Mouse (Mus musculus) liver, embryonic 16.5 days (tissue): Measurements from ENCODE around the gene Has3. TPM values are rescaled to one million over a fixed set of nuclear protein-coding genes. Genes with fewer than 3 reads are reported as not detected.

Experiments used
- ATAC-seq: fragments of 200-750 bp; cut with Nextera tagmentation; 2 replicates; pipeline ENCODE4 v1.8.0; 2017; ENCODE audit warnings: low read depth, mild to moderate bottlenecking, moderate number of reproducible peaks, moderate library complexity
- H3K27ac ChIP-seq: fragments of 300-500 bp; sonication (generic); 2 replicates; pipeline ENCODE4 v1.5.1; 2014; ENCODE audit warnings: mild to moderate bottlenecking, low read length
- H3K27me3 ChIP-seq: fragments of 300-500 bp; sonication (generic); 2 replicates; pipeline ENCODE4 v1.6.1; 2014; ENCODE audit warnings: low read depth, low read length, mixed read lengths; ENCODE audit not compliant: control insufficient read depth, insufficient read depth
- H3K36me3 ChIP-seq: fragments of 300-500 bp; sonication (generic); 2 replicates; pipeline ENCODE4 v1.6.1; 2014; ENCODE audit warnings: mild to moderate bottlenecking; ENCODE audit not compliant: control insufficient read depth, insufficient read depth
- H3K4me1 ChIP-seq: fragments of 300-500 bp; sonication (generic); 2 replicates; pipeline ENCODE4 v1.6.1; 2014; ENCODE audit warnings: low read depth, low read length, mixed read lengths; ENCODE audit not compliant: control insufficient read depth
- H3K4me2 ChIP-seq: fragments of 300-500 bp; sonication (generic); 2 replicates; pipeline ENCODE4 v1.6.1; 2014; ENCODE audit warnings: low read depth, low read length, mixed read lengths
- H3K4me3 ChIP-seq: fragments of 300-500 bp; sonication (generic); 2 replicates; pipeline ENCODE4 v1.5.1; 2014; ENCODE audit warnings: low read depth, mild to moderate bottlenecking, low read length
- H3K9ac ChIP-seq: fragments of 300-500 bp; sonication (generic); 2 replicates; pipeline ENCODE4 v1.6.1; 2014; ENCODE audit warnings: low read depth, low read length
- H3K9me3 ChIP-seq: fragments of 300-500 bp; sonication (generic); replicated peaks from 2 replicates; pipeline ENCODE4 v1.6.1; 2016; ENCODE audit warnings: low read length; ENCODE audit not compliant: control insufficient read depth
- WGBS: fragments of 180-500 bp; shearing (Covaris S2); extraction: QIAGEN DNeasy Blood & Tissue Kit; methylation state at CpG from one replicate; pipeline ENCODE4 v1.1.7; 2014; ENCODE audit not compliant: insufficient replicate concordance; 5-methylcytosine and 5-hydroxymethylcytosine counted together
- polyA plus RNA-seq: library from polyadenylated mRNA; unstranded; fragments of >200 nt; fragmentation: Nextera tagmentation; extraction: Ambion mirVana; gene quantifications from 2 replicates; pipeline ENCODE4 v1.2.1, GENCODE M21; 2015

The Has3 gene
- polyA plus RNA-seq, 1 experiment from 2014 or later: 0.02 TPM

DNA sequence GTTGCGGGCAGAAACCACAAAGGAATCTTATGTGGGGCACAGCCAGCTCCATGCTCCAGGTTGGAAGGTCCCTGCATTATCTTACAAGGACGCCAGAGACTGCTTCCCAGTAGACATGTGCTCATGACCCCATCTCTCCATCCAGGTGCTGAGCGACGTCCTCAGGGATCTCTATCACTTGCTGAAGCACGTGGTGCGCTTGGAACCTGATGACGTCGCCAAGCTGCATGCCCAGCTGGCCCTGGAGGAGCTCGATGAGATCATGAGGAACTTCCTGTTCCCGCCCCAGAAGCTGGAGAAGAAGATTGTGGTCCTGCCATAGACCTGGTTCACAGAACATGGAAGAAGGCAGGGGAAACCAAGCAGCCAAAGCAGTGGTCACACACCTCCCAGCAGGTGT lies 20.0 kb upstream of the Has3 start:
- no peaks in the 10 kb centered on the region for H3K36me3 ChIP-seq
- H3K27me3 ChIP-seq: no peaks in the 10 kb centered on the region
- ATAC-seq: no peak
- H3K4me1 ChIP-seq: no peaks in the 10 kb centered on the region; the same call in 1 of the 2 replicates
- WGBS: 59% methylated on average over 10 of the region's 10 CpGs
- no peak overlapping the region for H3K4me2 ChIP-seq
- H3K27ac ChIP-seq: no peak overlapping the region
- no peaks in the 10 kb centered on the region for H3K9me3 ChIP-seq
- H3K4me3 ChIP-seq: no peak overlapping the region
- no peak overlapping the region for H3K9ac ChIP-seq

DNA sequence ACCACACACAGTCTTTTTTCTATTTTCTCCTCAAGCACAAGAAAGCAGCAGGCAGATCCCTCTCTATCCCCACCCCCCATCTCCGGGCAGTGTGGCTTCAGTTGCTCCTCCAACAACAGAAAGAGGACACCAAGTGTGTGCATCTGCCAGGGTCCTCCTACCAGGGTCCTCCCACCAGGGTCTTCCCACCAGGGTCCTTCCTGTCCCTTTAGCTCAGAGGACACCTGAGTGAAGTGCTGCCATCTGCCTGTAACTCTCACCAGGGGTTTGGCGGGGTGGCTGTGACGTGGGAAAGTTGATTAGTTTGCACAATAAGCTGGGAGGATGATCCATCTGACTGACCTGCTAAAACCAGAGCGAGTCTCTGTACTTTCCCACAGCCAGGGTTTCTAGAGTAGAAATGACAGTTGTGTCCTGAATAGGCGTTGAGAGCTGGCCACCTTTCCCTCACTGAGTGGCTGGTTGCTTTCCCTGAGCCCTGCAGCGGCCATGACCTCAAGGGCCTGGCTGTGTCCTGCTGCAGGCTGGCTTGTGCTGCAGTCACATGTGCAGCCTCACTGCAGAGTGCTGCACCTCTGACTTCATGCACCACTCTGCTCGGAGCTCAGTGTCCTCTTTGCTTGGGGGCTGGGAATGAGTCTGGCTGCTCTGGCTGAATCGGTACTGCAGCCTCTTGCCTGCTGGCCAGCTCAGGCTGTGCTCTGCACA lies 15.4 kb upstream of the Has3 start:
- no peaks in the 10 kb centered on the region; the same call in 1 of the 2 replicates for H3K4me1 ChIP-seq
- H3K27ac ChIP-seq: no peak overlapping the region
- no peaks in the 10 kb centered on the region for H3K9me3 ChIP-seq
- no peak overlapping the region for H3K9ac ChIP-seq
- no peak overlapping the region for H3K4me3 ChIP-seq
- 40% methylated on average over 8 of the region's 8 CpGs for WGBS
- H3K4me2 ChIP-seq: no peak overlapping the region
- 0 out of 2 replicates have a peak, but pooled peaks have one; percentile 19 for ATAC-seq
- no peaks in the 10 kb centered on the region for H3K36me3 ChIP-seq
- H3K27me3 ChIP-seq: no peaks in the 10 kb centered on the region

DNA sequence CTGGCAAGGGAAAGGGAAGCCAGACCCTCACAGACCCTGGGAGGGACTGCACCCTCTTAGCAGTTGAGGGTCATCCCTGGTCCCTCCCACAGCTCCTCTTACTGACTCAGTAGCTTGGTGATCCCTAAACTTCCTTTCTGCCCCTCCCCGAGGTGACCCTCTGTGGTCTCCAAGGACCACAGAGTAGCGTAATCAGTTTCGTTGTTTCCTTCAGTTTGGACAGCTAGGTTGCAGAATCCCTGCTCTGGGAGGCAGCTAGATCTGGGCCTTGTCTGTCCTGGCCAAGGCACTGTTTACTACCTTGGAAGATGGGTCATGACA lies 14.8 kb upstream of the Has3 start:
- H3K27ac ChIP-seq: no peak overlapping the region
- no peak overlapping the region for H3K4me2 ChIP-seq
- no peaks in the 10 kb centered on the region; the same call in 1 of the 2 replicates for H3K4me1 ChIP-seq
- no peaks in the 10 kb centered on the region for H3K9me3 ChIP-seq
- no peaks in the 10 kb centered on the region for H3K27me3 ChIP-seq
- no peak overlapping the region for H3K4me3 ChIP-seq
- no peak for ATAC-seq
- H3K9ac ChIP-seq: no peak overlapping the region
- 43% methylated on average over 3 of the region's 3 CpGs for WGBS
- no peaks in the 10 kb centered on the region for H3K36me3 ChIP-seq

DNA sequence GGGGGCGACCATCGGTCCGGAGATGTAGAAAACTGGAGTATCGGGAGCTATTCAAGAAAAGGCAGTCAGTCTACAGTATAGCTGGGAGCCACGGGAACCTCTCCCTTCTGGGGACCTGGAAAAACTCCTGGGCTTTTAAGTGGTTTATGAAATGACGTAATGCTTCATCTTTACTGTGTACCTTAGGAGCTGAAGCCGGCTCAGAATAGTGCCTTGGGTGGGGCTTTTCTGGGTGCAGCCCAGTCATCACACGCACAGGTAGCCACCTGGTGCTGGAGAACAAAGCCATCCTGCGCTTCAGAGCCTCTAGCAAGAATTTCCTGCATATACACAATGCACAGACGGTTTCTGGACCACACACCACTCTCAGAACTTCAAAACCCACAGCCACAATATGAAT lies 7.2 kb upstream of the Has3 start:
- Histone ChIP-seq H3K9me3 (no peaks in the 10 kb centered on the region), H3K4me1 (no peaks in the 10 kb centered on the region), H3K4me2 (no peak overlapping the region), H3K4me3 (no peak overlapping the region), H3K27ac (no peak overlapping the region), H3K27me3 (no peaks in the 10 kb centered on the region), H3K9ac (no peak overlapping the region), H3K36me3 (no peaks in the 10 kb centered on the region)
- WGBS: 73% methylated on average over 10 of the region's 10 CpGs
- no peak for ATAC-seq

DNA sequence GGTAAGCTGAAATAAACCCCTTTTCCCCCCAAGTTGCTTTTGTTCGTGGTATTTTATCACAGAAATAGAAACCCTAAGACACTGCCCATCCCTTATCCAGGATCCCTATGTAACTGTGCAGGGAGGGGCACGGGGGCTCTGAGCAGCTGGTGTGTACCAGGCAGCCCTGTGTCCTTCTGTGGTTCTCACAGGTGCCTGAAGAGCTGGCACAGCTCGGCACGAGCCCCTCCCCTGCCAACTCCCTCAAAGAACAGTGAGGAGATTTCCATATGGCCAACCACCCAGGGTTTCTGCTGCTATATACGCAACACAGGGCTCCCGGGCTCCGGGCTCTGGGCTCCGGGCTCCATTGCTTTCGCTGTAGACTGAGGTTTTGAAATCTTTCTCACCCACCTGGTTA lies 4.7 kb upstream of the Has3 start:
- peaks cover 22% of the 10 kb centered on the region for H3K27me3 ChIP-seq
- ATAC-seq: no peak
- no peak overlapping the region for H3K27ac ChIP-seq
- no peak overlapping the region for H3K9ac ChIP-seq
- no peak overlapping the region for H3K4me3 ChIP-seq
- no peaks in the 10 kb centered on the region for H3K36me3 ChIP-seq
- 64% methylated on average over 9 of the region's 9 CpGs for WGBS
- H3K9me3 ChIP-seq: no peaks in the 10 kb centered on the region
- H3K4me1 ChIP-seq: no peaks in the 10 kb centered on the region
- no peak overlapping the region for H3K4me2 ChIP-seq

DNA sequence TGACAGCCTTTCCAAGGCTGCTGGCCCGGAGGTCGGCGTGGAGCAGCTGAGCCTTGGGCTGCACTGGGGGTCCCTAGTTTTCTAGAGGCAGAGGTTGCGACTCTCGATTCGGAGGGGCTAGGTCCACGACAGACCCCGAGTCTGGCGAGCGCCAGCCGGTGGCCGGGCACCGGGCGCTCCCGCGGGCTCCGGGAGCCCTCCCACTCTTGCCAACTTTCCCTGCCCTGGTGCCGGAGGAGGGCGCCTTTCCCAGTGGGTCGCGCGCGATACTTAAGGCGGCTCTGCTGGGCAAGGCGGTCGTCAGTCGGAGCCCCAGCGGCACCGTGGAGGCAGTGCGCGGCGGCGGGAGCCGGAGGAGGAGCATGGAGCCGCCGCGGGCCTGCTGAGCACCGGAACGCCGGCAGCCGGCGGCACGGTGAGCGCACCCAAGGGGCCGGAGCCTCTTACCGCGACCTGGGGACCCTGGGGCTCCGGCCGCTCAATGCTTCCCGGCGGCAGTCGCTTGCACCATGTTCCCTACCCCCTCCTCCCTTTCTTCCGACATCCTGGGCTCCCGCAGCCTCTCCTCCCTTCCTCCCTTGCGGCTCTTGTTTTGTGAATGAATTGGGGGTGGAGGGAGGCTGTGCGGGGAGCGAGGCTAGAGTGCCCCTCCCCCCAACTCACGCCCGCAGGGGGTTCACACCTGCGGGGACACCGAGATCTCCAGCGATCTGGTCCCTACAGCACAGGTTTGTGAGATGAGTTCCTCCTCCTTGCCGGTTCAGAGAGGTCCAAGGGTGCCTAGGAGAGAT lies 690 bp downstream of the Has3 start:
- Histone ChIP-seq H3K9me3 (no peaks in the 10 kb centered on the region), H3K36me3 (no peaks in the 10 kb centered on the region), H3K9ac (peak overlapping the region; percentile 5; the same call in 1 of the 2 replicates), H3K27ac (no peak overlapping the region), H3K4me1 (peaks cover 3% of the 10 kb centered on the region), H3K4me3 (peak overlapping the region; percentile 51), H3K27me3 (peaks cover 54% of the 10 kb centered on the region), H3K4me2 (peak overlapping the region; percentile 70)
- no peak for ATAC-seq
- 1% methylated on average over 62 of the region's 63 CpGs for WGBS

DNA sequence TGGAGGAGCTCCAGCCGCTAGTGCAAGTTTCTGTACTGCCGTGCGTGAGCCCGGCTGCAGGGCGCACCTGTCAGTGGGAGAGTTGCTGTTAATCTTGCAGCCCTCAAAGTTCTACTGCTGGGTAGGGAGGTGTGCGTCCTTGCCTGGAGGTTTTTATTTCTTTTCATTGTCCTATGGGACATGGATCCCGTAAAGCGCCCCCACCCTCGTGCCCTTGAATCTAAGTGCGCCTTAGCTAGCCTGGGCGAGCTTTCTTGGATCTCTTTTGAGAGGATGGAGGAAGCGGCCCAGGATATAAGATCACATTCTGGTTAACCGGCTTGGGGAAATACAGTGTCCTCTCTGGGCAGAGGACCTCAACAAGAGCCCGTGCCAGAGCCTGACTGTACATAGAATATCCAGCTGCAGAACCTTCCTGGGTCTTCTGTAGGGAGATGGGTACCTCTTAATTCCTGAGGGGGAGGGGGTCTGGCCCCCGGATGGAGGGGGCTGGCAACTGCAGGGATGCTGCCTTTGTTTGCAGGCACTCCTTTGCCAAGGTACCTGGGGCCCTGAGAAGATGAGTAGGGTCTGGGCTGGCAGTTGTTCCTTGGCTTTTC lies 1.4 kb downstream of the Has3 start:
- Histone ChIP-seq H3K4me2 (peak overlapping the region; percentile 70), H3K36me3 (no peaks in the 10 kb centered on the region), H3K27ac (no peak overlapping the region), H3K4me1 (peaks cover 3% of the 10 kb centered on the region), H3K9me3 (no peaks in the 10 kb centered on the region), H3K27me3 (peaks cover 54% of the 10 kb centered on the region), H3K4me3 (peak overlapping the region; percentile 51), H3K9ac (no peak overlapping the region)
- 3% methylated on average over 15 of the region's 15 CpGs for WGBS
- ATAC-seq: no peak

DNA sequence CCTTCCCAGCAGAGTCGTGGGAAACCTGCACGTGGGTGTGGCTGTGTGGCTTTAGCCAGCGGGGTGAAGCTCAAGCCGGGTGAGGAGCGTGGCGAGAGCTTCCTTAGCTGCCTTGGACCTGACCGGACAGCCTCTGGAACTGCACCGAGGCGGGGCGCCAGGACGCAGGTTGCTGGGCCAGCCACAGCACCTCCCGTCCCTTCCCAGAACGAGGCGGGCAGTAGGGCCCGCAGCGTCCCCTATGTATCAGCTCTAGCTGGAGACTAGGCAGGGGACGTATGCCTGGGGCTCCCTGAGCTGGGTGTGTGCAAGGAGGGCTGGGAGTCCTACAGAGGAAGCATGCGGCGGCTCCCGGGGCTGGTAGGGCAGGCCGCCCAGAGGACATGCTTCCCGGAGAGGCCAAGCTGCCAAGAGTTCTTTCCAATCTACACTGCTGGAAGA lies 1.9 kb downstream of the Has3 start:
- no peak overlapping the region for H3K9ac ChIP-seq
- peak; percentile 35; the same call in 1 of the 2 replicates for ATAC-seq
- peaks cover 3% of the 10 kb centered on the region for H3K4me1 ChIP-seq
- peak overlapping the region; percentile 37; the same call in 1 of the 2 replicates for H3K4me2 ChIP-seq
- no peak overlapping the region for H3K27ac ChIP-seq
- peaks cover 54% of the 10 kb centered on the region for H3K27me3 ChIP-seq
- H3K9me3 ChIP-seq: no peaks in the 10 kb centered on the region
- H3K4me3 ChIP-seq: no peak overlapping the region
- whole genome bisulfite sequencing: 2% methylated on average over 22 of the region's 22 CpGs
- no peaks in the 10 kb centered on the region for H3K36me3 ChIP-seq
